Mouse (Mus musculus) adrenal gland, postnatal 14 days (tissue): ENCODE measurements around the gene Ucn2. TPM values are rescaled to one million over a fixed set of nuclear protein-coding genes. Genes with fewer than 3 reads are reported as not detected.

Source experiments
- DNase-seq: peaks from one replicate; pipeline ENCODE4 v3.0.0; 2021; ENCODE audit warnings: mixed read lengths
- microRNA-seq, 2 experiments: library from miRNA; unstranded; fragments of <30 nt; microRNA quantifications; one replicate each; pipeline ENCODE4 v1.2.0; 2021
- total RNA-seq: library from RNA; stranded (reverse); gene quantifications from 2 replicates; pipeline ENCODE4 v1.2.3, GENCODE M21; 2021

The Ucn2 gene
- total RNA-seq, 1 experiment from 2014 or later, result 0.89 TPM

DNA sequence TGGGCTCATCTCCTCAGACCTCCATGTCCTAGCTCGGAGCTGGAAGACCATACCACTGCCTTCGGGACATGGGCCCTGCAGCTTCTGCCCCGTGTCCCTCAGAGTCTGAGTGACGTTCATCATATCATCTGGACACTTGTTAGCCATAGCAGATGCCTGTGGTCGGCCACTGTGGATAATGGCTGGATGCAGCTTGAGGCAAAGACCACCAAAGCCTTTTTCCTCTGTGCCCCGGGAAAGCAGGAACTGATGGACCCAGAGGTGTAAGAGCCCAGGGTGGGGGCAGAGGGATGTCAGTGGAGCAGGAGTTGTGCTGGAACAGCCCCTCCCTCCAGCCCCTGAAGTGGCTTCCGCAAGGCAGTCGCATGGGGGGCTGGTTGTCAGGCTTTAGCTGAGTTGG, 45.9 kb downstream of the Ucn2 start:
- no peak for DNase-seq

DNA sequence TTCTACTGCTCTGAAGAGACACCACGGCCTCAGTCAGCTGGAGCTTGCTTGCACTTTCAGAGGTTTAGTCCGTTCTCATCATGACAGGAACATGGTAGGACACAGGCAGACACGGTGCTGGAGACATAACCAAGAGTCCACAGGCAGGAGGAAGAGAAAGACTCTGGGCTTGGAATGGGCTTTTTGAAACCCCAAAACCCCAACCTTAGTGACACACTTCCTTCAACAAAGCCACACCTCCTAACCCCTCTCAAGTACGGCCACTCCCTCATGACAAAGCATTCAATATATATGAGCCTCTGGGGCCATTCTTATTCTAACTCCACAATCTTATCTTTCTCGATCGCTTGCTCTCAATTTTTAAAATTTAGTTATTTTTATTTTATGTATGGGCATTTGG, 46.6 kb downstream of the Ucn2 start:
- DNase-seq, result no peak

Small RNAs within 50 kb of the gene (microRNA-seq; reads per million reads assigned to microRNA genes)
- gene Mir711, result 0 reads per million in 2 experiments

Other genes with a start within 250 kb of the Ucn2 start
- gene Ip6k2, start 202.2 kb upstream of the Ucn2 start, total RNA-seq, result 71.0 and 78.2 TPM in 2 replicates
- gene Nckipsd, start 177.6 kb upstream of the Ucn2 start, total RNA-seq, result 9.2 and 11.4 TPM in 2 replicates
- 3.9 and 4.9 TPM in 2 replicates for gene Celsr3, start 159.7 kb upstream of the Ucn2 start, total RNA-seq
- gene Slc26a6, start 132.7 kb upstream of the Ucn2 start, total RNA-seq, result 8.4 and 13.3 TPM in 2 replicates
- not detected in 2 replicates for gene Tmem89, start 71.4 kb upstream of the Ucn2 start, total RNA-seq
- 1,224 and 1,334 TPM in 2 replicates for gene Uqcrc1, start 49.4 kb upstream of the Ucn2 start, total RNA-seq
- 6.0 and 8.5 TPM in 2 replicates for gene Col7a1, start 32.4 kb upstream of the Ucn2 start, total RNA-seq
- gene Pfkfb4, start 5.8 kb downstream of the Ucn2 start, total RNA-seq, result 5.0 and 5.7 TPM in 2 replicates
- gene Shisa5, start 52.6 kb downstream of the Ucn2 start, total RNA-seq, result 95.6 and 167 TPM in 2 replicates
- gene Trex1, start 73.7 kb downstream of the Ucn2 start, total RNA-seq, result 13.7 and 13.8 TPM in 2 replicates
- gene Atrip, start 88.1 kb downstream of the Ucn2 start, total RNA-seq, result 14.6 and 16.0 TPM in 2 replicates
- 15.7 and 17.2 TPM in 2 replicates for gene Ccdc51, start 96.5 kb downstream of the Ucn2 start, total RNA-seq
- 326 and 340 TPM in 2 replicates for gene Tma7, start 96.6 kb downstream of the Ucn2 start, total RNA-seq
- gene Plxnb1, start 109.4 kb downstream of the Ucn2 start, total RNA-seq, result 63.8 and 67.0 TPM in 2 replicates
- gene Fbxw21, start 176.0 kb downstream of the Ucn2 start, total RNA-seq, result not detected in 2 replicates
- not detected in 2 replicates for gene Fbxw13, start 210.0 kb downstream of the Ucn2 start, total RNA-seq
- gene Fbxw20, start 248.7 kb downstream of the Ucn2 start, total RNA-seq, result not detected in 2 replicates